Mouse (Mus musculus): Measurements from ENCODE around the gene Cdk17. TPM values are rescaled to one million over a fixed set of nuclear protein-coding genes. Genes with fewer than 3 reads are reported as not detected.

The Cdk17 gene
- 18.0 and 18.2 TPM in 2 replicates for polyA plus RNA-seq (2012; rRNA removed)

GRCm38 (mm10) chr10:93160807-93161510 lies at the start of gene Cdk17:
TSS of gene Cdk17 (plus strand) at chr10:93160875.
- Histone ChIP-seq H3K4me3 (replicated peaks; ENCODE audit: extremely low read depth, low read depth, low read length) (peak within 1 kb of the TSS; percentile 93), H3K4me1 (ENCODE audit: control insufficient read depth, insufficient read depth, low read length) (peaks cover 19% of the 10 kb centered on the region)
- WGBS = under 1% methylated on average over 96 of the region's 97 CpGs
- DNase-seq = peak; percentile 75
- TF ChIP-seq CTCF (IDR thresholded peaks at IDR 0.05; ENCODE audit: insufficient read depth, low read length) (no peak), POLR2A (IDR thresholded peaks at IDR 0.05; ENCODE audit: borderline replicate concordance, extremely low read depth, low read depth, low read length) (peak; percentile 6; the same call in 1 of the 2 replicates)

DNA sequence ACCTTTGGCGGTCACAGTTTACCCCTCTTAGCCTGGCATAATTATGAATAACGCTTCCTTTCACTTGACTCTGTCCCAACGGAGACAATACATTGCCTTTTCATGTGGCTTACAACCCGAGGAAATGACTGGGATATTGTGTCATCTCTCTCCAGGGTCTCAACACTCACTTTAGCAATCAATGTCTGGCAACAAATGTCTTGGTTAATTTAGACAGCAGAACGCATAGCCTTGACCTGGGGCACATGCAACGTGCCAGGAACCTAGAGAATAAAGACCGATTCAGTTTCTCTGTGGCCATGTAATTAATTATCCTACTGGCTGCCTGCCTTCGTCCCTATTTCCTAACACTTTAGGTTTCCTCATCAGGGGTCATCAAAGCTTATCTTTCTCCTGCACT lies 49.3 kb upstream of the Cdk17 start:
- TF ChIP-seq CTCF (IDR thresholded peaks at IDR 0.05; ENCODE audit: insufficient read depth, low read length) = no peak
- no peak for TF ChIP-seq POLR2A (IDR thresholded peaks at IDR 0.05; ENCODE audit: borderline replicate concordance, extremely low read depth, low read depth, low read length)
- Histone ChIP-seq H3K4me3 (replicated peaks; ENCODE audit: extremely low read depth, low read depth, low read length) (no peak overlapping the region), H3K4me1 (ENCODE audit: control insufficient read depth, insufficient read depth, low read length) (no peaks in the 10 kb centered on the region)
- no peak for DNase-seq
- 38% methylated on average over 8 of the region's 8 CpGs for WGBS

GRCm38 (mm10) chr10:93112021-93112420 lies 48.7 kb upstream of the Cdk17 start:
- no peak for DNase-seq
- WGBS = 90% methylated on average over 6 of the region's 6 CpGs
- TF ChIP-seq CTCF (IDR thresholded peaks at IDR 0.05; ENCODE audit: insufficient read depth, low read length) = no peak
- no peak for TF ChIP-seq POLR2A (IDR thresholded peaks at IDR 0.05; ENCODE audit: borderline replicate concordance, extremely low read depth, low read depth, low read length)
- Histone ChIP-seq H3K4me3 (replicated peaks; ENCODE audit: extremely low read depth, low read depth, low read length) (no peak overlapping the region), H3K4me1 (ENCODE audit: control insufficient read depth, insufficient read depth, low read length) (no peaks in the 10 kb centered on the region)

GRCm38 (mm10) chr10:93113968-93114367 lies 46.7 kb upstream of the Cdk17 start:
- Histone ChIP-seq H3K4me1 (ENCODE audit: control insufficient read depth, insufficient read depth, low read length) (no peaks in the 10 kb centered on the region), H3K4me3 (replicated peaks; ENCODE audit: extremely low read depth, low read depth, low read length) (no peak overlapping the region)
- no peak for DNase-seq
- 83% methylated on average over 8 of the region's 8 CpGs for WGBS
- TF ChIP-seq POLR2A (IDR thresholded peaks at IDR 0.05; ENCODE audit: borderline replicate concordance, extremely low read depth, low read depth, low read length) (no peak), CTCF (IDR thresholded peaks at IDR 0.05; ENCODE audit: insufficient read depth, low read length) (no peak)

- Histone ChIP-seq H3K4me3 (replicated peaks; ENCODE audit: extremely low read depth, low read depth, low read length) (no peak overlapping the region), H3K4me1 (ENCODE audit: control insufficient read depth, insufficient read depth, low read length) (no peaks in the 10 kb centered on the region)
- DNase-seq = no peak
- TF ChIP-seq CTCF (IDR thresholded peaks at IDR 0.05; ENCODE audit: insufficient read depth, low read length) (no peak), POLR2A (IDR thresholded peaks at IDR 0.05; ENCODE audit: borderline replicate concordance, extremely low read depth, low read depth, low read length) (no peak)
- WGBS = 88% methylated on average over 1 of the region's 1 CpGs
These were observed 45.9 kb upstream of the Cdk17 start for GRCm38 (mm10) chr10:93114782-93115181.

- no peak for TF ChIP-seq CTCF (IDR thresholded peaks at IDR 0.05; ENCODE audit: insufficient read depth, low read length)
- TF ChIP-seq POLR2A (IDR thresholded peaks at IDR 0.05; ENCODE audit: borderline replicate concordance, extremely low read depth, low read depth, low read length) = no peak
- DNase-seq = no peak
These were observed 44.9 kb upstream of the Cdk17 start for GRCm38 (mm10) chr10:93115743-93116142.

DNA sequence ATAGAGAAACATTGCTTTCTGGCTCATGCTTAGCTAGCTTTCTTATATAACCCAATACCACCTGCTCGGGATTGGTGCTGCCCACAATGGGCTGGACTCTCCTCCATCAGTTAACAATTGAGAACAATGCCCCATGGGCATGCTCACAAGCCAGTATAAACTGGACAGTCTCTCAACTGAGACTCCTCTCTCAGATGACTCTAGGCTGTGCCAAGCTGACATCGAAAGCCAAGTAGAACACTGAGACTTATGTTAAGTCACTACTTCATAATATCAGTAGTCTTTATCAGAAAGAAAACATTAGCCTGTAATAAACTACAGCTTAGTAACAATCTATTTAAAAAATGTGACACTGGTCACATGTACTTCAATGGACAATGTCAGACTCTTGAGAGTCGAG lies 44.0 kb upstream of the Cdk17 start:
- TF ChIP-seq CTCF (IDR thresholded peaks at IDR 0.05; ENCODE audit: insufficient read depth, low read length) (no peak), POLR2A (IDR thresholded peaks at IDR 0.05; ENCODE audit: borderline replicate concordance, extremely low read depth, low read depth, low read length) (no peak)
- no peak for DNase-seq
- H3K4me1 ChIP-seq (ENCODE audit: control insufficient read depth, insufficient read depth, low read length) = no peaks in the 10 kb centered on the region
- H3K4me3 ChIP-seq (replicated peaks; ENCODE audit: extremely low read depth, low read depth, low read length) = no peak overlapping the region
- WGBS = 28% methylated on average over 3 of the region's 3 CpGs

More at GRCm38 (mm10) chr10:93115743-93116142, 44.9 kb upstream of the Cdk17 start:
- WGBS = 86% methylated on average over 1 of the region's 1 CpGs
- Histone ChIP-seq H3K4me3 (replicated peaks; ENCODE audit: extremely low read depth, low read depth, low read length) (no peak overlapping the region), H3K4me1 (ENCODE audit: control insufficient read depth, insufficient read depth, low read length) (no peaks in the 10 kb centered on the region)

GRCm38 (mm10) chr10:93119809-93120208 lies 40.9 kb upstream of the Cdk17 start:
- TF ChIP-seq POLR2A (IDR thresholded peaks at IDR 0.05; ENCODE audit: borderline replicate concordance, extremely low read depth, low read depth, low read length) (no peak), CTCF (IDR thresholded peaks at IDR 0.05; ENCODE audit: insufficient read depth, low read length) (no peak)
- no peak for DNase-seq
- Histone ChIP-seq H3K4me1 (ENCODE audit: control insufficient read depth, insufficient read depth, low read length) (peaks cover 4% of the 10 kb centered on the region), H3K4me3 (replicated peaks; ENCODE audit: extremely low read depth, low read depth, low read length) (no peak overlapping the region)
- 79% methylated on average over 5 of the region's 5 CpGs for WGBS

DNA sequence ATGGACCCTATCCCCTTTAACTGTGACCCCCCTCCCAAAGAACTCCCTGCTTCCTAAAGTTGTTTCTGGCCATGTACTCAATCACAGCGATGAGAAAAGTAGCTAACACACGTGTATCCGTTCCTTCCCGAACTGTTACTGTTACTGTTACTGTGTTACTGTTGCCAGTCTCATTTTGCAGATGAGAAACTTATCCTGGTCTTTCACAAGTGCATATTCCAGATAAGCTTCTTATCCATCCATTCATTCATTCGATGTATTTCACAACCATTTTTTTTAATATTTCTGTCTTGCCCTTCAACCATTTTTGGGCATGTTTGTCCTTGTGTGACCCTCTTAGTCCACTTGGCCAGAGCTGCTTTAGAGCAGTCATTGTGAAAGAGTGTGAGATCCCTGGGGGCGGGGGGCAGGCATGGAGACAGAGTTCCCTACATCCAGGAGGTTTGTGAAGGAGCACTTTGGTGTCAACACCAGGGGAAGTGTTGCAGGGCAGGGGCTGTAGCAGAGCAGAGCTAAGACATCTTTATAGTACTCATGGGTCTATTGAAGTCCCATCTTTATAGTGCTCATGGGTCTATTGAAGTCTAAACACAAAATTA lies 39.3 kb upstream of the Cdk17 start:
- Histone ChIP-seq H3K4me1 (ENCODE audit: control insufficient read depth, insufficient read depth, low read length) (peaks cover 4% of the 10 kb centered on the region), H3K4me3 (replicated peaks; ENCODE audit: extremely low read depth, low read depth, low read length) (no peak overlapping the region)
- 89% methylated on average over 6 of the region's 6 CpGs for WGBS
- no peak for TF ChIP-seq POLR2A (IDR thresholded peaks at IDR 0.05; ENCODE audit: borderline replicate concordance, extremely low read depth, low read depth, low read length)
- no peak for TF ChIP-seq CTCF (IDR thresholded peaks at IDR 0.05; ENCODE audit: insufficient read depth, low read length)
- DNase-seq = no peak

All from lung, adult 2 months (tissue).